Mouse (Mus musculus) macrophage (primary cell): ENCODE measurements around the gene Rere. TPM values are rescaled to one million over a fixed set of nuclear protein-coding genes. Genes with fewer than 3 reads are reported as not detected.

ENCODE experiments used
- H3K27ac ChIP-seq: fragments of 350-480 bp; formaldehyde crosslinking; 2 replicates; pipeline ENCODE4 v1.9.0; 2021
- H3K36me3 ChIP-seq: fragments of 350-480 bp; formaldehyde crosslinking; 2 replicates; pipeline ENCODE4 v1.9.0; 2021; ENCODE audit errors: inconsistent target
- H3K4me3 ChIP-seq: fragments of 350-480 bp; formaldehyde crosslinking; 2 replicates; pipeline ENCODE4 v1.9.0; 2021; ENCODE audit errors: inconsistent target
- H3K79me2 ChIP-seq: fragments of 350-480 bp; formaldehyde crosslinking; 2 replicates; pipeline ENCODE4 v1.9.0; 2021; ENCODE audit errors: inconsistent target
- WGBS: methylation state at CpG from one replicate; pipeline ENCODE4 v1.1.7; 2026; ENCODE audit warnings: inconsistent platforms; ENCODE audit not compliant: missing documents; 5-methylcytosine and 5-hydroxymethylcytosine counted together
- polyA plus RNA-seq: library from polyadenylated mRNA; stranded (reverse); fragments of 250-400 nt; gene quantifications from 3 replicates; pipeline ENCODE4 v1.2.4, GENCODE M21; 2018; ENCODE audit warnings: inconsistent platforms

The Rere gene
- polyA plus RNA-seq, 1 experiment from 2014 or later = 55.3 TPM

DNA sequence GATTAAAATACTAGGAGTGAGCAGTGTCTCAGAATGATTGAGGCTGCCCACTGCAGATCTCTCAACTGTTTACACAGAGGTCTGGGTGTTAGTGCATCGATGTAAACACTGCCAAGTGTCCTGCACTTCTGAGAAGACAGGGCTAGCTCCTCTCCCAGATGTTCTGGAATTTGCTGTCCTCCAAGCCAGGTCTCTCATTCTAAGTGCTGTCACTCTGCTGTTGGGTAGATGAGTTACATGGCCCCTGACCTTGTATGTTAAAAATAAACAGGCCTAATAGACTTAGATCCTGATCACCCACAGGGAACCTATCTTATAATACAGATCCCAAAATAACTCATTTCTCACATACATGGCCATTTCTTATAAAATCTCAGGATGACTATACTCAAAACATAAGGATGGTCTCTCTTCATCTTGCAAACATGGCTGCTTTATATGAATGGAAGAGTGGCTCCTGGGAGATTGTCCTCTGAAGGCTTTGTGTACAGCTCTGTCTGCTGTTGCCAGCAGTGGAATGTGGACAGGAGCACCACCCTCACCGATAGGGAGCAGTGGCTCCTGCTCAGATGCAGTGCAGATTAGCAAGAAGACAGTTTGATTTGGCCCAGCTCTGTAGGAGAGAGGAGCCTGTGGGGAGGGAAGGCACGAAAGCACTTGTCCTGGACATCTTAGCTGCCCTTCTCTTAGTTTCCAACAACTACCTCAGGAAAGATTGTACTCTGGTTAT is 294.1 kb downstream of the Rere start:
- H3K4me3 ChIP-seq = no peak overlapping the region
- H3K27ac ChIP-seq = no peak overlapping the region
- H3K79me2 ChIP-seq = peaks cover 100% of the 10 kb centered on the region
- peaks cover 9% of the 10 kb centered on the region; the same call in 1 of the 2 replicates for H3K36me3 ChIP-seq
- WGBS = 93% methylated on average over 3 of the region's 3 CpGs

DNA sequence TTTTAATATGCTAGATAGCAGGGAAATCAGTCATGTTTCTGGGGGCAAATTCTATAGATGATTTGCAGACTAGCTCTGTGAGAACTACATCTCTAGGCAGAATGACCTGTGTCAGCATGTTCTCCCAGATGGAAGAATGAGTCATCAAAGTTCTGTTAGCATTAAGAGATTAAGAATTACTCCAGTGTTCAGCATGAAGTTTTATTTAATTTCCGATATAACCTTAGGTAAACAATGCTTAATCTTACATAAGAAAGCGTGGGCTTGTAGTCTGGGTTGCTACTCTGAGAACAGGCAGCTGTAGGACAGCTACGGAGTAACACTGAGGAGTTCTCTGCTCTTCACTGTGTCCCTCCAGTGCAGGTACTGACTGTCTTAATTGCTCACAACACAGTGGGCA is 294.9 kb downstream of the Rere start:
- WGBS = 95% methylated on average over 3 of the region's 3 CpGs

DNA sequence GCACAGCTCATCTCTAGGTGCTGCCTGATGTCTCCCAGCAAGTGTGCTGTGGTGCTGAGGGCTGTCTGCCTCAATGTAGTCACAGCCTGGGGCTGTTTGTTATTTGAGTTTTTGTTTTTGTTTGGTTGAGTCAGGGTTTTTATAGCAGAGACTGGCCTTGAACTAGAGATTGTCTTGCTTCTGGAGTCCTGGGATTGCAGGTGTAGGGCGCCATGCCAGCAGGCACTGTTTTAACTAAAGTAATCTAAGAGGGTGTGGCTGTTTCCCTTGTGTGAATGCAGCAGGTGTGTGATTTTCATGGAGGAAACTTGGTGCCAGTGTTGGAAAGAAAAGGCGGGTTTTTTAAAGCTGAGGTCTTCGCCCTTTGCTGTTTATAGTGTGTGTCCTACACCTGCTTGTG is 296.6 kb downstream of the Rere start:
- WGBS = 100% methylated on average over 3 of the region's 3 CpGs
- H3K79me2 ChIP-seq = peaks cover 100% of the 10 kb centered on the region
- peaks cover 9% of the 10 kb centered on the region; the same call in 1 of the 2 replicates for H3K36me3 ChIP-seq
- no peak overlapping the region for H3K27ac ChIP-seq
- H3K4me3 ChIP-seq = no peak overlapping the region

More for the DNA sequence above, 294.9 kb downstream of the Rere start:
- Histone ChIP-seq H3K27ac (no peak overlapping the region), H3K4me3 (no peak overlapping the region), H3K36me3 (peaks cover 9% of the 10 kb centered on the region; the same call in 1 of the 2 replicates), H3K79me2 (peaks cover 100% of the 10 kb centered on the region)

DNA sequence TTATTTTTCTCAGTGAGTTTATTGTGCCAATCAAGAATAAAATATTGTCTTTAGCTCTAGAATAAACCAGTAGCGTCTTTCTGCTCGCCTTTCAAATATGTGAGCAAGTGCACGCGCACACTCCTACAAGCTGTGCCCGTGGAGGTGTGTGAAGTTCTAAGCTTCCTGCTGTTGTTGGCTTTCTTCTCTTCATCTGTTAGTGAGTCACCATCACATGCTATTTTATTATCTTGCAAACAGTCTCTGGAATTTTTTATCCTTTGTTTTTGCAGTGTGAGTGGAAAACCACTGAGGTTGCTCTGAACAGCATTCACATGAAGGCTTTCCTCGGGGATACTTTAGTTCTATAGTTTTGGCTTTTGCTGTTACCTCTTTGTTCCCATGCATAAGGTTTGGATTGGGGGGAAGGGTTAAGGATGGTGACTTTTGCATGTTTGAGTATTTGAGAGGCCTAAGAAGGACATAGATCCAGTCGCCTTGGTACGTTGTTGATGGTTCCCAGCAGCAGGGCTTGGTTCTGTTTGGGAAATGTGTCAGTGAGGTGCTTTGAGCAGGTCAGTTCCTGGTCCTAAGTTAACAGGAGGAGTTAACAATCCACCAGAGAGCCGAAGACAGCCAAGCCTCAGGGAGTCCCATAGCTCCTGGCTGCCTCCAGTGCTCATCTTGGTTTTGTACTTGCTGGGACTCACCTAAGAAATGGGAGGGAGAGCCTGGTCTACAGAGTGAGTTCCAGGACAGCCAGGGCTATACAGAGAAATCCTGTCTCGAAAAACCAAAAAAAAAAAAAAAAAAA is 300.7 kb downstream of the Rere start:
- H3K36me3 ChIP-seq = peaks cover 9% of the 10 kb centered on the region; the same call in 1 of the 2 replicates
- peak overlapping the region; percentile 78 for H3K27ac ChIP-seq
- no peak overlapping the region for H3K4me3 ChIP-seq
- peaks cover 100% of the 10 kb centered on the region for H3K79me2 ChIP-seq
- WGBS = 92% methylated on average over 8 of the region's 10 CpGs

DNA sequence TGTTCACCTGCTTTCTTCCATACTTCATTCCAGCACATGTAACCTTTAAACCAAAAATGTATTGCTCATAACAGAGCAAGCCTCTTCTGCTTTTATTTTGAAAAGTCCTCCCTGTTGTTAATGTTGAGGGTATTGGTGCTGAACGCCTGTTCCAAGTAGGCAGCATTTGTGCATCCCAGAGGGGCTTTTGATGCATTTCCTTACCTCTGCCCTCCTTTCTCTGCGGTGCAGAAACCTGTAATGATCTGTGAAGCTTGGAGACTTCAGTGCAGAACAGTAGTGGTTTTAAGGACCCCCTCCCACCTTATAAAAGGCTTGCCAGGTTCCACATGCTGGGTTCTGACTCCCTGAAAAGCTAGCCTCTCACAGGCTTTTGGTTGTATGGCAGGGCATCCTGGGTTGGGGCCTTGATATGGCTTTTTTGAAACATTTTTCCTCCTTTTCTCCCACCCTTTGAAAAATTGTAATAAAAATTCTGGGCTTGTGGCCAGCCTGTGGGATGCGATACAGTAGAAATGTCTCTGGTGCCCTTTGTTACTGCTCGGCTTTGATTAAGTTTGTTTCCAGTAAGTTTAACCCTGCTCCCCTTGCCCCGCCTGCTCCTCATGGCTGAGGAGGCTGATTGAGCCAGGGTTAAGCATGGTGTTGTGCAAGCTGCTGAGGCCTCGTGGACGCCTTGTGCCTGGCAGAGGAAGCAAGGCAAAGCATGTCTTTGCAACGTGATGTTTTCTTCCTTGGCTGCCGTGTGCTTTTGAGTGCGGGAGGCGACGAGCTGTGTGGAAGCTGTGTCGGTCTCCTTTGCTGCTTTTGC is 301.7 kb downstream of the Rere start:
- peak overlapping the region; percentile 78 for H3K27ac ChIP-seq
- H3K4me3 ChIP-seq = no peak overlapping the region
- WGBS = 12% methylated on average over 13 of the region's 13 CpGs
- peaks cover 3% of the 10 kb centered on the region; the same call in 1 of the 2 replicates for H3K36me3 ChIP-seq
- H3K79me2 ChIP-seq = peaks cover 100% of the 10 kb centered on the region

DNA sequence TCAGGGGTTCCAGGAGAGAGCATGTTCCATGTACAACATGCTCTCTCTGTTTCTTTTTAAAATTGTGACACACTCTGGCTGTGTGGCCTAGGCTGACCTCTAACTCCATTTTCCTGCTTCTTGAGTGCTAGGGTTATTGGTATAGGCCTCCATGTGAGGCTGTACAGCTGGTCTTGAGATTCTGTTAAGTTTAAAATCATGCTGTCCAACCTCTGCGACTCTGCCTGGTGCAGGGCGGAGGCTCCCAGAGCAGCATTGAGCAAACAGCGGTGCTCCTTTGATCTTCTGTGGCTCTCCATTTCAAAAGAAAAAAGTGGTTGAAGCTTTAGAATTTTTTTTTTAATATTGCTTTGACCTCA is 302.3 kb downstream of the Rere start:
- 78% methylated on average over 3 of the region's 3 CpGs for WGBS
- Histone ChIP-seq H3K4me3 (no peak overlapping the region), H3K79me2 (peaks cover 100% of the 10 kb centered on the region), H3K27ac (peak overlapping the region; percentile 78), H3K36me3 (no peaks in the 10 kb centered on the region)

DNA sequence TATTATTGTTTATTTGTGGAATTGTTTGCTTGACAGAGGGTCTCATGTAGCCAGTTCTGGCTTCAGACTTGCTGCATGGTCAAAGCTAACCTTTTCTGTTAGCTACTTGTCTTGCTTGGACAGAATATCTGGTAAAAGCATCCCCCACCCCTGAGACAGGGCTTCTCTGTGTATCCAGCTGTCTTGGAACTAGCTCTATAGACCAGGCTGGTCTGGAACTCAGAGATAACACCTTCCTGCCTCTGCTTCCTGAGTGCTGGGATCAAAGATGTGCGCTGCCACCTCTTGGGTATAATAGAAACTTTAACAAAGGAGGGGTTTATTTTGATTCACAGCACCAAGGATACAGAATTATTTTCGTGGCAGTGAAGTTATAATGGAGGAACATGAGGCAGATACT is 304.4 kb downstream of the Rere start:
- Histone ChIP-seq H3K36me3 (no peaks in the 10 kb centered on the region), H3K27ac (no peak overlapping the region), H3K79me2 (peaks cover 100% of the 10 kb centered on the region), H3K4me3 (no peak overlapping the region)
- 82% methylated on average over 2 of the region's 2 CpGs for WGBS

DNA sequence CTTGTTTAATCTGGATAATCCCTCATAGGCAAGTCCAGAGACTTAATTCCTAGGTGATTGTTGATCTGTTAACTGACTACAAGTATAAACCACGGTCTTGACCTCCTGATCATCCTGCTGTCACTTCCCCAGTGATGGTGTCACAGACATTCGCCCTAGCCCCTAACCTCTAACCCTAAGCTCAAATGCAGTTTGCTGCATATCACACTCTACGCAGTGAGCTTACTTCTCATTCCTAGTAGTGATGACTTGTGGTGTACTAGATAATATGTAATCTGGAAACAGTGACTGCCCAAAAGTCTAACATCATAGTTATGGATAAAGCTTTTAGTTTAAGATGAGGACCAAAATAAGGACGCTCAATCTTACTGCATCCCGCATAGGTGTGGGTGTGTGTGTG is 304.8 kb downstream of the Rere start:
- Histone ChIP-seq H3K79me2 (peaks cover 100% of the 10 kb centered on the region), H3K27ac (no peak overlapping the region), H3K4me3 (no peak overlapping the region), H3K36me3 (peaks cover under 1% of the 10 kb centered on the region; the same call in 1 of the 2 replicates)
- WGBS = 88% methylated on average over 5 of the region's 5 CpGs

DNA sequence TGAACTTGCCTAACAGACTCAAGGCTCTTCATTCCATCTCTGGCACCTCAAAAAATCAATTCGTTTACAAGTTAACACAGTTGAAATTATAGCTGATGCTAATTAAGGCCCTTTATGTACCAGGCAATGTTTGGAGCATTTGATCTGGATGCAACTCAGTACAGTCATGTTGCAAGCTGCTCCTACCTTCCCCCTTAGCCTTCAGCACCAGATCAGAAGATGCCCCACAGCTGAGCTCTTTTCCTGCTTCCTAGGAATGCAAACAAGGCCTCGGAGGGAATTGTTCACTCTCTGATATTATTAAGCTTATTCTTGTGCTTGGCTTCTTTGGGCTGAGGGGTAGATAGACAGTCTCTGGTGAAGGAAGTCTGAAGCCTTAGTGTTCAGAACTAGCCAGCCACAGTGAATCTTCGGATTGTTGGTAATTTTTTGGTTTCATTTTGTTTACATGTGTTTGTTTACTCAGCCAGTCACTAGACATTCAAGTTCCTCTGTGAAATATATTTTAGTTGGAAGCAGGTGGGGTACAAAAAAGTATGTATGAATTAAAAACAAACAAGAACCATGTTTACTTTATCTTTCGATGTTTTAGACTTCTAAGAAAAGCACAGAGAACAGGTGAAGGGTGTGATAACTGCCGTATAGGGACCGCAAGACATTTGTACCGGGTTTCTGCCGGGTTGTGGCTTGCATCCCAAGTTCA is 306.3 kb downstream of the Rere start:
- Histone ChIP-seq H3K4me3 (no peak overlapping the region), H3K79me2 (peaks cover 100% of the 10 kb centered on the region), H3K36me3 (peaks cover 5% of the 10 kb centered on the region; the same call in 1 of the 2 replicates), H3K27ac (no peak overlapping the region)
- 74% methylated on average over 8 of the region's 8 CpGs for WGBS

DNA sequence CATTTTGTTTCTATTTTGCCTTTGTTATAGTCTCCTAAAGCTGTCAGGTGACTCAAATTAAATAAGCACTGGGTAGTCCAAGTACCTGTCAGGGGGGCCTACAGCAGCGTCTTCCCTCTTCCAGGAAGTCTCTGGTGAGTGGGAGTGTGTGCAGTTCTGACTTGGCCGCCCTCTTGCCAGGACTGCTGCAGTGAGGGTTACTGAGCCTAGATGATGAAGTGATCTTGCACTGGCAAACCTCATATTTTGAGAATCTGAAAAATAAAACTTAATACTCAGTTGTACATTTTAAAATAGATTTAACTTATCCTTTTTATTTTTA is 306.8 kb downstream of the Rere start:
- Histone ChIP-seq H3K27ac (no peak overlapping the region), H3K36me3 (peaks cover 5% of the 10 kb centered on the region; the same call in 1 of the 2 replicates), H3K79me2 (peaks cover 100% of the 10 kb centered on the region), H3K4me3 (no peak overlapping the region)
- 82% methylated on average over 2 of the region's 2 CpGs for WGBS

DNA sequence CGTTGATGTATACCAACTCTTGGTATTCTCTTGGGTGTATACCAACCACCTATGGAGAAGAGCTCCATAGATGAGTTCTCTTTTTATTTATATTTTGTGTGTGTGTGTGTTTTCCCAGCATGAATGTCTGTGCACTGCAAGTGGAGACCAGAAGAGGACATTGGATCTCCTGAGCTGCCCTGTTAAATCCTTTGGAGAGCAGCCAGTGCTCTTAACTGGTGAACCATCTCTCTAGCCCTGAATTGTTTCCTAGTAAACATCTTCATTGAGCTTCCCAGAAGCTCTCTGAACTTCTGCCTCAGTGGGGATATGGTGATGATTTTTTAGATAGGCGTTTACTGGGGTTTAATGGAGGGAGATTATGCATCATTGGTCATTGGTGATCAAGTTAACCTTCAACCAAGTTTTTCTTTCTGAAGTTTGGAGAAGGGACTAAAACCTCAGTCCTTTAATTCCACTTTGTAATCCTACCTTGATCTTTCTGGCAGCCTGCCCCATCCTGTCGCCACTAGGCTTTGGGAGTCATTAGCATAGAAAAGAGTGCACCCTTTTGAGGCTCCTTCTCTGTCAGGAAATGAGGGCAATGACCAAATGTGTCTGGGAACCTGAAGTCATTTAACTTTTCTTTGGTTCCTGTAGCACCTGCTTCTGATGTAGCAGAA is 309.3 kb downstream of the Rere start:
- H3K36me3 ChIP-seq = peaks cover 5% of the 10 kb centered on the region; the same call in 1 of the 2 replicates
- WGBS = 91% methylated on average over 3 of the region's 3 CpGs
- H3K79me2 ChIP-seq = peaks cover 100% of the 10 kb centered on the region
- no peak overlapping the region for H3K27ac ChIP-seq
- H3K4me3 ChIP-seq = no peak overlapping the region

DNA sequence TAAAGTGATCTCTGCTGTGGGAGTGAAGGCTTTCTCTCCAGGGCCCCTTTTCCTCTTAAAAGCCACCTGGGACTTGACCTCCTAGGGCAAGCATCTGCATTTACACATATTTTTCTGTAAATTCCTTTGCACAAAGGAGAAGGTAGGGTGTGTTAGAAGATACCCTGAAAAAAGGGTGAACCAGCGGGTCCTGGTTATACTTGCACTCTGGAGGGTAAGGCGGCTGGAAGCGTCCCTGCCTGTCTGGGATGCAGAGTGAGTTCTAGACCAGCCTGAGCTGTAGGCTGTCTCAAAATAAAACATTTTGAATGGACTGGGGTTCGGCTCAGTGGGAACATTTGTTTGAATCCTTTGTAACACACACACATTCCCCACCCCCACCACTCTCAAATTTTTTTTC is 310.2 kb downstream of the Rere start:
- WGBS = 100% methylated on average over 4 of the region's 4 CpGs
- Histone ChIP-seq H3K27ac (no peak overlapping the region), H3K36me3 (peaks cover 5% of the 10 kb centered on the region; the same call in 1 of the 2 replicates)

DNA sequence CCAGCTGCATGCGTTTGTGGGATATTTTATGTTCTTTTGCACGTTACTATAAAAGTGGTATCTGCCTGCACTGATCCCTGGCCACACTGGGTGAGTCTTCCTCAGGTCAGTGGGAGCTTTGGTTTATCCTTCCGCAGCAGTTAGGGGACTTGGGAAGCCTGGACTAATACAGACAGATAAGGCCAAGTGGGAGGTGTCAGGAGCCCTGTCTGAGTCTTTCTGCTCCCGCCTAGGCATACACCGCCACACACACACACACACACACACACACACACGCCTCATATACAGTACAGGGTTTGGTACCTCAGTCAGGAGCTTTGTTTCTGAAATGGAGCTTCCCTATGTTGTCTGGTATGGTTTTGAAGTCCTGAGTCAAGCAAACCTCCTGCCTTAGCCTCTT is 310.6 kb downstream of the Rere start:
- 98% methylated on average over 4 of the region's 6 CpGs for WGBS
- H3K79me2 ChIP-seq = peaks cover 100% of the 10 kb centered on the region
- H3K27ac ChIP-seq = no peak overlapping the region
- H3K4me3 ChIP-seq = no peak overlapping the region
- peaks cover 5% of the 10 kb centered on the region; the same call in 1 of the 2 replicates for H3K36me3 ChIP-seq

More for the DNA sequence above, 310.2 kb downstream of the Rere start:
- Histone ChIP-seq H3K79me2 (peaks cover 100% of the 10 kb centered on the region), H3K4me3 (no peak overlapping the region)
